Mouse (Mus musculus): ENCODE results near the gene Sox12. TPM values are rescaled to one million over a fixed set of nuclear protein-coding genes. Genes with fewer than 3 reads are reported as not detected.
A peak's percentile ranks its signal among the peaks of the same experiment; 100 is the strongest.

The Sox12 gene
- 15.8 and 16.8 TPM in 2 replicates for polyA plus RNA-seq (2015; fragmentation: Nextera tagmentation; extraction: Ambion mirVana)

DNA sequence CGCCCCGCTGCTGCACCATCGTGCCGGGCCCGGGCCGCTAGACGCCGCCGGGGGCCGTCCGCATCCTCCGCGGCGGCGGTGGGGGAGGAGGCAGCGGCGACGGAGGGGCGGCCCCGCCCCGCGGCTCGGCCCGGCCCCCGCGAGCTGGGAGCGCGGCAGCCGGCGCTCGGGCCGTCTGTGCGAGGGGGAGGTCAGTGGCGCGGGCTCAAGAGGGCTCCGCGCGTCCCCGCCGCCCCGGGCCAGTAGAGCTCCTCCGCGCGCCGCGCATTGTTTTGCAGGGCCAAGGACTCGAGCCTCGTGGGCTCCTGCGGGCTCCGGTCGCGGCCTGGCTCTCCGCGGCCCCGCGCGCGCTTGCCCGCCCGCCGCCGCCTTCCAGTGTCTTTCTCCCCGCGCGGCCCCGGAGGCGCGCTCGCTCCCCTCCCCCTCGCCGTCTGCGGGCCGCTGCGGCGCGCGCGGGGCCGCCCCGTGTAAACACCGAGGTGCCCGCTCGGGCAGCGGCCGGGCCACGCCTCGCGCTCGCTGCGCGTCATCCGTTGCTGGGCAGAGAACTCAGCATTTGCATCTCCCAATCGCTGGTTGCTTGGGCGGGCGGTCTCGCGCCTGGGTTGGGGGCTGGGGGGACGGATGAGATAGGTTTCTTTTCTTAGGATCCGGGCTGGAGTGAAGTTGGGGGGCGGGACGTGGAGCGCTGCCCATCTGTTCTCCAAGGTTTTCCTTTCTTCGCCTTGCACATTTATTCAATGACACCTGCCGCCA is at the start of gene Sox12:
TSS of gene Sox12 (minus strand) at position 384 of the 756 bp plus-strand sequence.
- peak within 1 kb of the TSS; percentile 100 for H3K27ac ChIP-seq (ENCODE audit: low read length)
- H3K9ac ChIP-seq (replicated peaks; ENCODE audit: low read depth, low read length): peak within 1 kb of the TSS; percentile 97
- ATAC-seq: peak; percentile 73
- no peaks in the 10 kb centered on the region for H3K27me3 ChIP-seq (replicated peaks; ENCODE audit: control insufficient read depth, insufficient read depth, low read length)
- H3K9me3 ChIP-seq (ENCODE audit: control insufficient read depth, low read length): no peaks in the 10 kb centered on the region
- peak within 1 kb of the TSS; percentile 83 for H3K4me2 ChIP-seq (ENCODE audit: low read length)
- H3K4me3 ChIP-seq (replicated peaks; ENCODE audit: low read length): peak within 1 kb of the TSS; percentile 84
- 0% methylated on average over 69 of the region's 104 CpGs for WGBS
- peaks cover 34% of the 10 kb centered on the region for H3K4me1 ChIP-seq (replicated peaks; ENCODE audit: control insufficient read depth, insufficient read depth, low read length)
- H3K36me3 ChIP-seq (ENCODE audit: control insufficient read depth, insufficient read depth): no peaks in the 10 kb centered on the region

DNA sequence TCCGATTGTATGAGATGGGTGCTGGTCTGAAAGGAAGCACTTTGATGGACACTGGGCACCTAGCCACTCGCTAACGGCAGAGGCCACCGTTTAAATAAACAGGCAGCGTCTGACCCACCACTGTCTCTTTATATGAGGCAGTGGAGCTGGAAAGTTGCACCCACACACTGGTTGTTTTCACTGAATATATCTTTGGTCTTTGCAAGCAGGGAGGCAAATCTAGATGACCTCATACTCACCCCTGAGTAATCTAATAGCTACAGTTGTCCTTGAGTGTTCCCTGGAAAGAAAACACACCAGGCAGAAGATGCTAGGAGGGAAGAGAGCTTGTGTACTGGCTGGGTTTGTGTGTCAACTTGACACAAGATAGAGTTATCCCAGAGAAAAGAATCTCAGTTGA is 49.6 kb upstream of the Sox12 start:
- no peak for ATAC-seq
- no peak overlapping the region for H3K27ac ChIP-seq (ENCODE audit: low read length)
- H3K4me1 ChIP-seq (replicated peaks; ENCODE audit: control insufficient read depth, insufficient read depth, low read length): peaks cover 4% of the 10 kb centered on the region
- 49% methylated on average over 5 of the region's 5 CpGs for WGBS
- no peak overlapping the region for H3K9ac ChIP-seq (replicated peaks; ENCODE audit: low read depth, low read length)
- H3K27me3 ChIP-seq (replicated peaks; ENCODE audit: control insufficient read depth, insufficient read depth, low read length): no peaks in the 10 kb centered on the region
- H3K36me3 ChIP-seq (ENCODE audit: control insufficient read depth, insufficient read depth): no peaks in the 10 kb centered on the region
- no peaks in the 10 kb centered on the region for H3K9me3 ChIP-seq (ENCODE audit: control insufficient read depth, low read length)
- H3K4me2 ChIP-seq (ENCODE audit: low read length): no peak overlapping the region
- no peak overlapping the region for H3K4me3 ChIP-seq (replicated peaks; ENCODE audit: low read length)

DNA sequence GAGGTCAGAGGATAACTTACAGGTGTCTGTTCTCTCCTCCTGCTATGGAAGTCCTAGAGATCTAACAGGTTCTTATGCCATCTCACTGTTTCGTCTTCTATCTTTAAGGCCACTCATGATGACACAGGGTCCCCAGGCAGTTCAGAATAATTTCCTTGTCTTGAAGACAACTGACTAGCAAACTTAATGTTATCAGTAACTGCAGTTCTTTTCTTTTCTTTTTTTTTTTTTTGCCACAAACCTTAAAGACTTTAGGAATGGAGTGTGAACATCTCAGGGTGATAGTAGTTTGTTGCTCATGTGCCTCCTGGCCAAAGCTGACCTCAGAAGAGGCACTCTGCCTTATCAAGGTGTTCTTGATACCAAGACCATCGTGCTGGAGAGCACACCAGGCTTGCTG is 48.8 kb upstream of the Sox12 start:
- peaks cover 4% of the 10 kb centered on the region for H3K4me1 ChIP-seq (replicated peaks; ENCODE audit: control insufficient read depth, insufficient read depth, low read length)
- WGBS: 75% methylated on average over 2 of the region's 2 CpGs
- H3K4me3 ChIP-seq (replicated peaks; ENCODE audit: low read length): no peak overlapping the region
- H3K36me3 ChIP-seq (ENCODE audit: control insufficient read depth, insufficient read depth): no peaks in the 10 kb centered on the region
- no peaks in the 10 kb centered on the region for H3K9me3 ChIP-seq (ENCODE audit: control insufficient read depth, low read length)
- no peak overlapping the region for H3K4me2 ChIP-seq (ENCODE audit: low read length)
- no peak for ATAC-seq
- no peak overlapping the region for H3K27ac ChIP-seq (ENCODE audit: low read length)
- H3K27me3 ChIP-seq (replicated peaks; ENCODE audit: control insufficient read depth, insufficient read depth, low read length): no peaks in the 10 kb centered on the region
- no peak overlapping the region for H3K9ac ChIP-seq (replicated peaks; ENCODE audit: low read depth, low read length)

DNA sequence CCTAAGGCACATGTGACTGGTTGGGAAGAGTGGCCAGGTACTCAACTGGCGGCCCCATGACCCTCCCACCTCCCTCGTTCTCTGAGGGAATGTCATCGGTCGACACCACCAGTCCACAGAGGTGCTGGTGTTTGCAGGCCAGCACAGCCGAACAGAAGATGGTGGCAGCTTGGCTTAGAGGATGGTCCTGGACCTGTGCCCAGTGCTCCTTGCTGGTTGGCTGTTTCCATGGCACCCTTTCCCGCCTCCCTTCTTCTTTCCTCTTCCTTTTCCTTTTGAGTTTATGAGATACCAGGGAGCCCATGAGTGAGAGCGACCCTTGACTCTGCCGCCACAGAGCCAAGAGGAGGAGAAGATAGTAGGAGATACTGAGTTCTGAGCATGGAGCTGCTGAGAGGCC is 45.4 kb upstream of the Sox12 start:
- WGBS: 76% methylated on average over 8 of the region's 8 CpGs
- no peak overlapping the region for H3K27ac ChIP-seq (ENCODE audit: low read length)
- no peaks in the 10 kb centered on the region for H3K36me3 ChIP-seq (ENCODE audit: control insufficient read depth, insufficient read depth)
- H3K4me2 ChIP-seq (ENCODE audit: low read length): no peak overlapping the region
- no peak overlapping the region for H3K4me3 ChIP-seq (replicated peaks; ENCODE audit: low read length)
- H3K27me3 ChIP-seq (replicated peaks; ENCODE audit: control insufficient read depth, insufficient read depth, low read length): no peaks in the 10 kb centered on the region
- peaks cover 4% of the 10 kb centered on the region for H3K4me1 ChIP-seq (replicated peaks; ENCODE audit: control insufficient read depth, insufficient read depth, low read length)
- H3K9me3 ChIP-seq (ENCODE audit: control insufficient read depth, low read length): no peaks in the 10 kb centered on the region
- ATAC-seq: no peak
- no peak overlapping the region for H3K9ac ChIP-seq (replicated peaks; ENCODE audit: low read depth, low read length)

DNA sequence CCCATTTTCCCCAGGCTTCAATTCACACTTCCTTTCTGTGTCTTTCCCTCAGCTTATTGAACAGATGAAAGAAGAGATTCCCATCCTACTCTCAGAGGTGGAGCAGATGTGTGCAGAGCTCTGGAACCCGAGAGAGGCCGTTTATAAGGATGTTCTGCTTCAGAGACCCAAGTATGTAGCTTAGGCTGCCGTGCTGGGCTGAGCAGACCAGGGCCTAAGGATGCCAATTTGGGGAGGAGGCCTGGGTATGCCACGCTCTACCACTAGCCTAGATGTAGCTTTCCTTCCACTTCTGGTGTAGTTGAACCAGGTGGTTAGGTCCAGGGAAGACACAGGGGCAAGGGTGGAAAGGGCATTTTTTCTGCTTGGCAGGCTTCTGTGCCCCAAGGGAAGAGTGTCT is 44.5 kb upstream of the Sox12 start:
- WGBS: 82% methylated on average over 4 of the region's 4 CpGs
- Histone ChIP-seq H3K4me3 (replicated peaks; ENCODE audit: low read length) (no peak overlapping the region), H3K36me3 (ENCODE audit: control insufficient read depth, insufficient read depth) (no peaks in the 10 kb centered on the region), H3K4me2 (ENCODE audit: low read length) (no peak overlapping the region), H3K27me3 (replicated peaks; ENCODE audit: control insufficient read depth, insufficient read depth, low read length) (no peaks in the 10 kb centered on the region), H3K9ac (replicated peaks; ENCODE audit: low read depth, low read length) (no peak overlapping the region), H3K4me1 (replicated peaks; ENCODE audit: control insufficient read depth, insufficient read depth, low read length) (peaks cover 8% of the 10 kb centered on the region), H3K9me3 (ENCODE audit: control insufficient read depth, low read length) (no peaks in the 10 kb centered on the region), H3K27ac (ENCODE audit: low read length) (no peak overlapping the region)
- ATAC-seq: no peak

DNA sequence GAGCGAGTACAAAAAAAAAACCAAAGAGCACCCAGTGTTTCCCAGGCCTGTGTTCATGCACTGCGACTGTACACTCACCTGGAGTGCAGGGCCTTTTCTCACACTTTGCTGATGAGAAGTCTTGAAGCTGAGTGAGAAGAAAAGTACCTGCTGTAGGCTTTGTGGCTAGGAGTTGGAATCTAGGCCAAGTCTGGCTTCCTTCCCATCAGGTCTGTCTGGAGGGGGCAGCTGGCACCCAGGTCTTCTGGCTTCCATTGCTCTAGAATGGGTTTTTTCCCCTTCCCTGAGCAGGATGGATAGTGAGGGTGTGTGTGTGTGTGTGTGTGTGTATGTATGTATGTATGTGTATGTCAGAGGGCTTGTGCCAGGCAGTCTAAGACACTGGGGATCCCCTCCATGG is 42.0 kb upstream of the Sox12 start:
- Histone ChIP-seq H3K4me1 (replicated peaks; ENCODE audit: control insufficient read depth, insufficient read depth, low read length) (peaks cover 10% of the 10 kb centered on the region), H3K9me3 (ENCODE audit: control insufficient read depth, low read length) (no peaks in the 10 kb centered on the region), H3K27ac (ENCODE audit: low read length) (no peak overlapping the region), H3K36me3 (ENCODE audit: control insufficient read depth, insufficient read depth) (no peaks in the 10 kb centered on the region), H3K9ac (replicated peaks; ENCODE audit: low read depth, low read length) (no peak overlapping the region), H3K4me2 (ENCODE audit: low read length) (no peak overlapping the region), H3K27me3 (replicated peaks; ENCODE audit: control insufficient read depth, insufficient read depth, low read length) (no peaks in the 10 kb centered on the region), H3K4me3 (replicated peaks; ENCODE audit: low read length) (no peak overlapping the region)
- ATAC-seq: no peak
- 94% methylated on average over 2 of the region's 2 CpGs for WGBS

DNA sequence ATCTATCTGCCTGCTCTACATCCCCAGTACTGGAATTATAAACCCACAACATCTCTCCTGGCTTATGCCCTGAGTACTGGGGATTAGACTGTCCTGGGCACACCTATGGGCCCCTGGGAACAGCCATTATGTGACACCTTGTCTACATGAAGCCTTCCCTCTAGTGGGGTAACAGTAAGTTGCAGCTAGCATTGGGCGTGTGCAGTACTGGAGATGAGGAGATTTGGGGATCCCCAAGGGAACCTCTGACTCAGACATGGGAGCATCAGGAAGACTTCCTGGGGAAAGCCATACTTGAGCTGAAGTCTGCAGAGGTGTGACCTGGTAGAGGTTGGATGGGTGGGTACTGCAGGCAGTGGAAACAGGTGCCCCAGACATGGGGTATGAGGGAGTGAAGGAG is 41.1 kb upstream of the Sox12 start:
- no peak overlapping the region for H3K9ac ChIP-seq (replicated peaks; ENCODE audit: low read depth, low read length)
- H3K4me3 ChIP-seq (replicated peaks; ENCODE audit: low read length): no peak overlapping the region
- H3K27me3 ChIP-seq (replicated peaks; ENCODE audit: control insufficient read depth, insufficient read depth, low read length): no peaks in the 10 kb centered on the region
- no peaks in the 10 kb centered on the region for H3K36me3 ChIP-seq (ENCODE audit: control insufficient read depth, insufficient read depth)
- ATAC-seq: no peak
- no peak overlapping the region for H3K4me2 ChIP-seq (ENCODE audit: low read length)
- no peaks in the 10 kb centered on the region for H3K9me3 ChIP-seq (ENCODE audit: control insufficient read depth, low read length)
- no peak overlapping the region for H3K27ac ChIP-seq (ENCODE audit: low read length)
- 62% methylated on average over 1 of the region's 1 CpGs for WGBS
- peaks cover 10% of the 10 kb centered on the region for H3K4me1 ChIP-seq (replicated peaks; ENCODE audit: control insufficient read depth, insufficient read depth, low read length)

DNA sequence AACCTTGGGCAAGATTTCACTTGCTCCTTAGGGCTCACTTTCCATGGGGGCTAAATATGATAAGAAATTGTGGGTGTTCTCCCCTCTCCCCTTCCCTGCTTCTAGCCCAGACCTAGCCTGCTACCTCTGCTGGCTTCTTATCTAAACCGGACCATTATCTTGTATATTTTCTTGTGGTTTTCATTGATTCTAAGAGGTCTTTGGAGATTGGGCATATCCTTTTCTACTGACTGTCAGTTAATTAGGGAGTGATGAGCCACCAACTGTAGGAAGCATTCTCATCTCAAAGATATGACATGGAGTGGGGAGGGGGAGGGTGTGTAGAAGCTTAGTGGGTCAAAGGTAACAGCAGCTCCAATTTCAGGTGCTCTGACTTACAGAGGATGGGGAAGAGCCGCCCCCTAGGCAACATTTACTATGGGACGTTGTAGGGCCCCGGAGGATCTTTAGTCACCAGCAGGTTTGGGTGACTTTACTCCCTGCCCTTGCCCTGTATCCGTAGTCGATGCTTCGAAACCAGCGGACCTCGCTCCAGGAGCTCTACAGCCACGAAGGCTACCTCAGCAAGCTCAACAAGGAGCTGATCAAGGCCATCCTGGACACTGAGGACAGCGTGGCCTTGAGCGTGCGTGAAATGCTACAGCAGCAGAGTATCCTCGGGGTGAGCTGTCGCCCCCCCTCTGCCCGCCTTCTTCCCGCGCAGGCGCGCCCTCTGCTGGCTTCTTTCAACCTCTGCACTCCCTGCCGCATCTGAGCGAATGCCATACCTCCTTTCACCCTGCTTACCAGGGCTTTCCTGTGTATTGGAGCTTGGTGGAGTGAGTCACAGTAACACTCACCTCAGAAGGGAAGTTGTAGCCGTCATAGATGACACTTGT is 39.4 kb upstream of the Sox12 start:
- H3K9me3 ChIP-seq (ENCODE audit: control insufficient read depth, low read length): no peaks in the 10 kb centered on the region
- 3% methylated on average over 23 of the region's 23 CpGs for WGBS
- H3K36me3 ChIP-seq (ENCODE audit: control insufficient read depth, insufficient read depth): no peaks in the 10 kb centered on the region
- H3K27ac ChIP-seq (ENCODE audit: low read length): no peak overlapping the region
- peaks cover 6% of the 10 kb centered on the region; the same call in 1 of the 2 replicates for H3K4me1 ChIP-seq (replicated peaks; ENCODE audit: control insufficient read depth, insufficient read depth, low read length)
- peak overlapping the region; percentile 57 for H3K4me2 ChIP-seq (ENCODE audit: low read length)
- no peaks in the 10 kb centered on the region for H3K27me3 ChIP-seq (replicated peaks; ENCODE audit: control insufficient read depth, insufficient read depth, low read length)
- peak; percentile 94 for ATAC-seq
- peak overlapping the region; percentile 35 for H3K4me3 ChIP-seq (replicated peaks; ENCODE audit: low read length)
- H3K9ac ChIP-seq (replicated peaks; ENCODE audit: low read depth, low read length): peak overlapping the region; percentile 53

DNA sequence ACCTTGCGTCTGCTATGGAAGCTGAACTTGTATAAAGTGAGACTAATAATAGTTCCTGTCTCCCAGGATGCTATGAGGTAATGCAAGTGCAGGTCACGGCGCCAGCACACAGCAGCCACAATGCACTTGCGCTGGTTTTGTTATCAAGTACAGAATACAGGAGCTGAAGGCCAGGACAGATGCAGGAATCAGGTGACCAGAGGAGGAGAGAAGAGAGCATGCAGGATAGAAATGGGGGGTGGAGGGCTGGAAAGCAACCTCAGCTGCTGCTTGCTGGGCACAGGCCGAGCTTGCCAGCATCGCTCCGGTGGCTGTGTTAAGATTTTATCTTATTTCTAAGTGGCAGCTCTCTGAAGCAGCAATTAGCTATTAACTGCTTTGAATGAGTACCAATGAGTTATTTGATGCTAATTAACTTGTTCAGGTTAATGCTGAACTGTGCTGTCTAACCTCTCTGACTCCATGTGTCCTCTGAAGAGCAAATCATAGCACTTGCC is 38.6 kb upstream of the Sox12 start:
- Histone ChIP-seq H3K27ac (ENCODE audit: low read length) (no peak overlapping the region), H3K4me3 (replicated peaks; ENCODE audit: low read length) (no peak overlapping the region), H3K9ac (replicated peaks; ENCODE audit: low read depth, low read length) (no peak overlapping the region), H3K4me1 (replicated peaks; ENCODE audit: control insufficient read depth, insufficient read depth, low read length) (peaks cover 6% of the 10 kb centered on the region; the same call in 1 of the 2 replicates), H3K27me3 (replicated peaks; ENCODE audit: control insufficient read depth, insufficient read depth, low read length) (no peaks in the 10 kb centered on the region), H3K9me3 (ENCODE audit: control insufficient read depth, low read length) (no peaks in the 10 kb centered on the region), H3K4me2 (ENCODE audit: low read length) (no peak overlapping the region), H3K36me3 (ENCODE audit: control insufficient read depth, insufficient read depth) (no peaks in the 10 kb centered on the region)
- ATAC-seq: no peak
- WGBS: 56% methylated on average over 7 of the region's 7 CpGs

Data from forebrain, embryonic 16.5 days (tissue).